Mouse (Mus musculus): Measurements from ENCODE around the gene Map3k14.

GRCm38 (mm10) chr11:103249509-103249908, 17.8 kb downstream of the Map3k14 start:
- no peak for TF ChIP-seq TAL1 (IDR thresholded peaks at IDR 0.05; ENCODE audit: low read length)
- no peak for TF ChIP-seq GATA1 (IDR thresholded peaks at IDR 0.05; ENCODE audit: low read length)
